Mouse (Mus musculus) frontal cortex, postnatal 36 days (tissue): Measurements from ENCODE around the gene Cnot10.
A peak's percentile ranks its signal among the peaks of the same experiment; 100 is the strongest.
"Not testable (repeated sequence)": the region's sequence is repeated elsewhere in the genome, so short reads cannot be mapped to it uniquely, and the experiment has no call there.

Experiments used
- DNase-seq, 2 experiments: peaks; one replicate each; pipeline ENCODE4 v3.0.0; 2022; ENCODE audit warnings: low spot score in 2 of 2

Cnot10 gene

DNA sequence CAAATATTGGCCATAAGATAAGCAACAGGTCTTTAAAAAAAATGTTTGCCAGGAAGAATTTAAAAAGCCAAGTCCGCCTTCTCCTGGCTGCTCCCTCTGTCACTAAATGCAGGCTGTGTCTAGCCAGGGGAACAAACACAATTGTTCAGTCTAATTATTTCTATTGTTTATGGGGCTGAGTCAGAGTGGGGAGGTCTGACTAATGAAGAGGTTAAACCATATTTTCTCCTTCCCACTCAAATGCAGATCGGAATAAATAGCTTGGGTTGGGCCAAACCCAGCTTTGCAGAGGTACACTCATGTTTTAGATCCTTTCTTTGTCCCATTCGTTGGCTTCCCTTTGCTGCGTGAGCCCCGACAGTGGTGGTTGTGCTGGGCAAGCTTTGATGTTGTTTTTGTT, 9.4 kb upstream of the Cnot10 start:
- DNase-seq: no peak

- not testable (repeated sequence) for DNase-seq
Measured at GRCm38 (mm10) chr9:114648472-114648871, 8.5 kb upstream of the Cnot10 start.

GRCm38 (mm10) chr9:114647506-114648432, 7.8 kb upstream of the Cnot10 start:
- DNase-seq: no peak

GRCm38 (mm10) chr9:114646556-114647505, 6.8 kb upstream of the Cnot10 start:
- DNase-seq: peak; percentile 75 to 88

DNA sequence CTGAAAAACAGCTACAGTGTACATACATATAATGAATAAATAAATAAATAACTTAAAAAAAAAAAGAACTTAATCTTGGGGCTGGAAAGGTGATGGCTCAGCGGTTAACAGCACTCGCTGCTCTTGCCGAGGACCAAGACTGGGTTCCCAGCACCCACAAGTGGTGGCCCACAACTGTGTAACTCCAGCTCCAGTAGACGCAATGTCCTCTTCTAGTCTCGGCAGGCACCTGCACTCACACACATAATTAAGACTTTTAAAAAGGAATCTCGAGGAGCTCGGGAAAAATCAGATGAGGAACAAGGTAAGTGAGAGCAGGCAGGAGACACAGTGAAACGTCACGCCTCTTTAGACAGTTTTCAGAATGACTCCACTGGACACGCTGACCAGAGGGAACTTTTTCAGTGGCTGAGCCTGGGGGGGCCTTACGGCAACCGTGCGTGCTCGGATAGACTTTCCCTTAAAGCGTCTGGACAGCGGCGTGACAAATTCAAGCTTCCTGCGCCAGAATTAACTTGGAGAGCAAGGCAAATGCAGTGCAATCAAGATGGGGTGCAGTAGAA, 717 bp downstream of the Cnot10 start:
- DNase-seq: peak in 1 of 2 experiments; percentile 12

- DNase-seq: no peak
Measured at GRCm38 (mm10) chr9:114636751-114637150, 3.2 kb downstream of the Cnot10 start.

- DNase-seq: no peak
Measured at GRCm38 (mm10) chr9:114636150-114636549, 3.8 kb downstream of the Cnot10 start.

DNA sequence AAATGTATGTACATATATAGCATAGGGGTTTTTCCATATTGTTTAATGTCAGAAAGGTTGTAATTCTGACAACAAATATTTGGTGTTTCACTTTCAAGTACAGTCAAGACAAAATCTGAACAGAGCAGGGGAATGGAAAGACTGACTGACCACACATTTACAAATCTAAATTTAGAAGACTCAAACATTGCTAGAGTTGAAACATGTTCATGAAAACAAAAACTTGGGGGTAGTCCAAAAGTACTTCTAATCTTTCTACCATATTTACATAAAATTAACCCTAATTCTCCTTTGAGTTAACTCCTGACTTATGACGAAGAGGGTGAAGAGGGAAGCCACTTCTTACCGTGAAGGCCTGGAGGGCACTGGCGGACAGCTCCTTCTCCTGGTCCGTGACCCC, 7.7 kb downstream of the Cnot10 start:
- no peak for DNase-seq

- DNase-seq: no peak
Measured at GRCm38 (mm10) chr9:114626726-114627125, 13.3 kb downstream of the Cnot10 start.

GRCm38 (mm10) chr9:114624178-114624577, 15.8 kb downstream of the Cnot10 start:
- no peak for DNase-seq

- DNase-seq: no peak
Measured at GRCm38 (mm10) chr9:114621149-114621548, 18.8 kb downstream of the Cnot10 start.

DNA sequence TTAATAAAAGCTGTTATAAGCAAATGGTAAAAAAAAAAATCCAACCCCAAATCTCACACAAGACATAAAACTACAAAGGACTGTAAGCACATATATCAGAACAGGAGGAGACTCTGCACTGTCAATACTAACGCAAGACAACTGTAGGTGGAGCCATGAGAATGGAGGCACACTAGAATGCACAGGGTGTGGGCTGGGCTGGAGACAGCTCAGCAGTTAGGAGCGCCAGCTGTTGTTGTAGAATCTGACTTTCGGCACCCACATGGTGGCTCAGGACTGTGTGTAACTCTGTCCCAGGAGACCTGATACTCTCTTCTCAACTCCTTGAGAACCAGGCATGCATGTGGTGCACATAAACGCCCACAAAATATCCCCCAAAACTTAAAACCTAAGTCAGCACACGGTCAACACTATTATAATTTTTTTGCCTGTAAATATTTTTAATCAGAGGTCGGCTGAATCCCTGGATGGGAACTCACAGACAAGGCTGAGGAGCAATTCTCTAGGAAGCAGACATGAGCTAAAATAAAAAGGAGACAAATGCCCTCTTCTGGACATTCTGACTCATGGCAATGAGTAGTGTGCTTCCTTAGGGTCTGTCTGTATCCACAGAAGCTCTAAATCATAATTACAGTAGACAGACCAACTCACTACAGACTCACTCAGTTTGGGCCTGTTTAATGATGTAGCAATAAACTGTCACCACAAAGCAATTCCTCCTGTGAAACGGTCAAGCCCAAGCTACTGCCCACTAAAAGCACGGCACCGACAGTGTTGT, 25.6 kb downstream of the Cnot10 start:
- peak in 1 of 2 experiments; percentile 28 for DNase-seq

GRCm38 (mm10) chr9:114613026-114613425, 27.0 kb downstream of the Cnot10 start:
- no peak for DNase-seq

- no peak for DNase-seq
Measured at GRCm38 (mm10) chr9:114612566-114612965, 27.4 kb downstream of the Cnot10 start.

- no peak for DNase-seq
Measured at GRCm38 (mm10) chr9:114610266-114610665, 29.7 kb downstream of the Cnot10 start.

DNA sequence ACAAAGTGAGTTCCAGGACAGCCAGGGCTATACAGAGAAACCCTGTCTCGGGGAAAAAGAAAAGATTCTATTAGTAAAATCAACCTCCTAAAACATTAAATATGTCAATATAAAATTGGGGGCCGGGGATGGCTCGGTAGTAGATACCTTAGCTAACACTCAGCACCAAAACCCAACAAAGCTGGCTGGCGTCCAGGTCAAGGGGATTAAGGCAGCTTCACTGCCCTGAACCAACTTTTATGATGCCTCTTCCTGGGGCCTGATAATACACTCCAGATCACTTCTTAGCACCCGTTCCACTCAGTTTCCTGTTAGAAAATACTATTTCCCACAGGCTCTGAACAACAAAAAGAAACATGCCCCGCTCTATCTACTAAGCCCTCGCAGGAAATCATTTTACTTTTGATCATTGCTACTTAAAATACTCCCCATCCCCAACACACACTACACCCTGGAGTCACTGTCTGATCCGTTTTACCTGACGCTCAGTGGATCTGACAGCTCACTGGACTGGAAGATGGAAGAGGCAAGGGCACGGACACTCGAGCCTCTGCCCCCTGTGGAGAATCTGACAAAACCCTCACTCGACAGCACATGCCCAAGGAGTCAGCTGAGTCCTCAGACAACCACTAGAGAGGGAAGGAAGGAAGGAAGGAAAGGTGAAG, 36.0 kb downstream of the Cnot10 start:
- no peak for DNase-seq

DNA sequence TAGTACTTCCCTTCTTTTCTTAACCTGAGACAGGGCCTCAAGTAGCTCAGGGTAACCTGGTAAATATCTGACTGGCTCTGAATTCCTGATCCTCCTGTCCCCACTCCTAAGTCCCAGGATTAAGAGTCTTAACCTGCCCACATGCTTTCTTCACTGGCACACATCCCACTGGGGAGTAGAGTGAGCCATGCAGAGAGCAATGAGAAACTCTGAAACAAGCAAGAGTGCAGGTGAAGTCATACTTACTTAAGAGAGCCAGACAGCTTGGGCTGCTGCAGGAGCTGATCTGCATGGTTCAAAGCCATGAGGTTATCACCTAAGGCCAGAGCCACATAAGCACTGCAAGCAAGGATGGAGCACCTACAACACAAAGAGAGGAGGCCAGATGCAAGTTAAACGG, 38.9 kb downstream of the Cnot10 start:
- DNase-seq: no peak

- no peak for DNase-seq
Measured at GRCm38 (mm10) chr9:114585017-114585345, 55.0 kb downstream of the Cnot10 start.

DNA sequence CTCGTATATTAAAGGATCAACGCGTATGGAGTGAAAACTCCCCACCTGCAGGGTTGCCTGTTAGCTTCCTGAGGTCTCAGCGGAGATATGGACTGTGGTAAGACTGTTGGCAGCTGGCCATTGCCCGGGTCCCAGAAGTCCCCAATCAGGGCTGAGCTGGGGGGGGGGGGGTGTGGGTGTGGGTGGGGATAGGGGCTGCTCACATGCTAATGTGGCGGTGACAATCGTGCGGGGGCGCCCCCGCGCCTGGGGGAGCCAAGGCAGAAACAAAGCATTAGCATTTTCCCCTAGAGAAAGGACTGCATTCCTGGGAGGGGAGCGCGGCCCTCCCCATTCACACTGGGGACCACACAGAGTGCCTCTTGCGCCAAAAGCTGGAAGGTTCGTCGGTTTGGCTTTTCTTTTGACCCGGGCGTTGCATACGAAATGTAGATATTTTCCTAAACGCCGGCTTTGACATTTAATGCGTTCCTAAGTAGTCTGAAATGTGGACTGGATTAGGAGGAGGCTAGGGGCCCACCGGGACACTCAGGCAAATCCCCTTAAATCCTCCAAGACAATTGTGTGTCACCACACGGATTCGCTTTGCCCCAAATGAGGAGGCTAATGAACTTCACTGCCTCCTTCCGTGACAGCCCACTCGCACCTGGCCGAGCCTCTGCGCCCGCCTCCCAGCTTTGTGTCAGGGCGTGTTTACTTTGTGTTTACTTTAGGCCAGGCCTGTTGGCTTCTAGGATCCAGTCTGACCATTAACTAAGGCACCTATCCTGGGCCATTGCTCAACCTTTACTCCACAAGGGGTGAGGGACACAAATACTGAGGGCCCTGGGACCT, 55.6 kb downstream of the Cnot10 start:
- DNase-seq: no peak

DNA sequence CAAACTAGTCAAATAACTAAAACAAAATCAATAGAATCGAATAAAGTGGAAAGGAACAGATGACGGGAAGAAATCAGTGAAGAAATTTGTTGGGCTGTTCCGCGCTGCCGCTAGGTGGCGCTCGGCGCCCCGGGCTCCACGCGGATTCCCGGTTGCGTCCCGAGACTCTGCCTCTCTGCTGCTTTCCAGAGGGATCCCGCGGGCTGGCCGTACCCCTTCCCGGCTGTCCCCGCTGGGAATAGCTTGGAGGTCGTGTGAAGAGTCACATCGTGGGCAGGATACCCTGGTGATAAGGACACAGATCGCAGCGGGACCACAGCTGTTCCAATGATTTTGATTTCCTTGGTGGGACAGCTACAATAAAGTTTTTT, 56.2 kb downstream of the Cnot10 start:
- DNase-seq: peak; percentile 43 to 55
